Mouse (Mus musculus): ENCODE measurements around the gene Usp24. TPM values are rescaled to one million over a fixed set of nuclear protein-coding genes. Genes with fewer than 3 reads are reported as not detected.
"Not testable (repeated sequence)": the region's sequence is repeated elsewhere in the genome, so short reads cannot be mapped to it uniquely, and the experiment has no call there.

Gene Usp24
- total RNA-seq, 2 experiments from 2014 or later, result 46.7 to 53.2 TPM

GRCm38 (mm10) chr4:106318208-106318607 lies 2.2 kb downstream of the Usp24 start:
- DNase-seq (ENCODE audit: low spot score in 2 of 2), result no peak

- DNase-seq (ENCODE audit: low spot score in 2 of 2), result no peak
Measured at GRCm38 (mm10) chr4:106318976-106319375, 3.0 kb downstream of the Usp24 start.

- DNase-seq (ENCODE audit: low spot score in 2 of 2), result no peak
Measured at GRCm38 (mm10) chr4:106322846-106323245, 6.8 kb downstream of the Usp24 start.

- DNase-seq (ENCODE audit: low spot score in 2 of 2), result no peak
Measured at GRCm38 (mm10) chr4:106323318-106323717, 7.3 kb downstream of the Usp24 start.

GRCm38 (mm10) chr4:106327436-106327835 lies 11.4 kb downstream of the Usp24 start:
- no peak for DNase-seq (ENCODE audit: low spot score in 2 of 2)

GRCm38 (mm10) chr4:106328704-106329103 lies 12.7 kb downstream of the Usp24 start:
- no peak for DNase-seq (ENCODE audit: low spot score in 2 of 2)

- not testable (repeated sequence) for DNase-seq (ENCODE audit: low spot score in 2 of 2)
Measured at GRCm38 (mm10) chr4:106329171-106329570, 13.2 kb downstream of the Usp24 start.

GRCm38 (mm10) chr4:106330371-106330819 lies 14.4 kb downstream of the Usp24 start:
- no peak for DNase-seq (ENCODE audit: low spot score in 2 of 2)

- no peak for DNase-seq (ENCODE audit: low spot score in 2 of 2)
Measured at GRCm38 (mm10) chr4:106333071-106333470, 17.1 kb downstream of the Usp24 start.

- DNase-seq (ENCODE audit: low spot score in 2 of 2), result no peak
Measured at GRCm38 (mm10) chr4:106333584-106333983, 17.6 kb downstream of the Usp24 start.

GRCm38 (mm10) chr4:106335858-106336257 lies 19.8 kb downstream of the Usp24 start:
- DNase-seq (ENCODE audit: low spot score in 2 of 2), result no peak

- DNase-seq (ENCODE audit: low spot score in 2 of 2), result no peak
Measured at GRCm38 (mm10) chr4:106347664-106348063, 31.7 kb downstream of the Usp24 start.

- DNase-seq (ENCODE audit: low spot score in 2 of 2), result not testable (repeated sequence)
Measured at GRCm38 (mm10) chr4:106355025-106355424, 39.0 kb downstream of the Usp24 start.

GRCm38 (mm10) chr4:106370013-106370412 lies 54.0 kb downstream of the Usp24 start:
- DNase-seq (ENCODE audit: low spot score in 2 of 2), result no peak

- DNase-seq (ENCODE audit: low spot score in 2 of 2), result peak; percentile 91
Measured at GRCm38 (mm10) chr4:106375857-106376256, 59.8 kb downstream of the Usp24 start.

GRCm38 (mm10) chr4:106378839-106379572 lies 63.0 kb downstream of the Usp24 start:
- DNase-seq (ENCODE audit: low spot score in 2 of 2), result no peak

- no peak for DNase-seq (ENCODE audit: low spot score in 2 of 2)
Measured at GRCm38 (mm10) chr4:106381131-106381530, 65.1 kb downstream of the Usp24 start.

- no peak for DNase-seq (ENCODE audit: low spot score in 2 of 2)
Measured at GRCm38 (mm10) chr4:106389908-106390307, 73.9 kb downstream of the Usp24 start.

- DNase-seq (ENCODE audit: low spot score in 2 of 2), result no peak
Measured at GRCm38 (mm10) chr4:106409621-106410020, 93.6 kb downstream of the Usp24 start.

GRCm38 (mm10) chr4:106419256-106419655 lies 103.2 kb downstream of the Usp24 start:
- no peak for DNase-seq (ENCODE audit: low spot score in 2 of 2)

GRCm38 (mm10) chr4:106419791-106420190 lies 103.8 kb downstream of the Usp24 start:
- no peak for DNase-seq (ENCODE audit: low spot score in 2 of 2)

- DNase-seq (ENCODE audit: low spot score in 2 of 2), result no peak
Measured at GRCm38 (mm10) chr4:106422597-106422996, 106.6 kb downstream of the Usp24 start.

GRCm38 (mm10) chr4:106424560-106424959 lies 108.5 kb downstream of the Usp24 start:
- no peak for DNase-seq (ENCODE audit: low spot score in 2 of 2)

Data from layer of hippocampus, postnatal 10 days (tissue).